Mouse (Mus musculus): ENCODE measurements around the gene Kcnj10.

- TF ChIP-seq POLR2A (IDR thresholded peaks at IDR 0.05; ENCODE audit: borderline replicate concordance, low read depth, low read length) (no peak), CTCF (IDR thresholded peaks at IDR 0.05; ENCODE audit: low read depth, low read length) (no peak)
These were observed 6.4 kb downstream of the Kcnj10 start for GRCm38 (mm10) chr1:172347382-172347781.

Data from bone marrow macrophage, adult 2 months (primary cell).